Mouse (Mus musculus) frontal cortex, adult (tissue): ENCODE measurements around the gene C7.

ENCODE experiments used
- ATAC-seq: cut with Nextera tagmentation; 2 replicates; pipeline ENCODE4 v1.9.2; 2017; ENCODE audit warnings: mild to moderate bottlenecking, moderate library complexity, mixed read lengths; ENCODE audit not compliant: low TSS enrichment

The C7 gene

DNA sequence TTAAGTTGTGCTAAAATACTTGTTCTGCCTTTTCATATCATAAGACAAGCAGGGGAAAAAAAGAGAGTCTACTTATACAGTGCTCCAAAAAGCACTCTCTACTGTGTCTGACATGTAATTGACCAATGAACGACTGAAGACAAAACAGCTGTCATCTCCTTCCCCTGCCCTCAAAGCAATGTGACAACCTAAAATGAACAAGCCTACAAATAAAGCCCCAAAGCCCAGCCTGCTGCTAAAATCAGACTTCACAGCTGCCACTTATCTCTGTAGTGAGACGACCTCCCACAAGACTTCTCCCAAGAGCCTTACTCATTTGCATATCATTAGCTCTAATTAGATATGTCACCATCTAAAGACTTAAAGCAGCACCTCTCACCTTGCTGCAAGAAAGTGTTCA lies 60.6 kb downstream of the C7 start:
- peak; percentile 51; the same call in 1 of the 2 replicates for ATAC-seq

DNA sequence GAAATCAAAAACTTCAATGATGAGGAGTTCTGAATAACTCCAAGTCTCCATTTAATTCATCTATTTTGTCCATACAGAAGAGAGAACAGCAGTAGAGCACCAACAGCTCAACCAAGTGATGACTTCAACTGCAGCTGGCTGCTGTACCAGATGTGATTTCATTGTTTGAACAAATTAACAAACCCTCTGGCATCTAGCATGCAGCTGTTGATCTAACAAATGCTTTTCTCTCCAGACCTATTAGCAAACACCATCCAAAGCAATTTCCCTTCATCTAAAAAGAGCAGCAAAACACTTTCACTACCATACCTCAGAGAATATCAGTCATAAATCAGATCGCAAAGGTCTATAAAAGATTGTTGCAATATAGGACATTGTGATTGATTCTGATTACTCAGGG lies 90.2 kb downstream of the C7 start:
- ATAC-seq = no peak
